Mouse (Mus musculus): ENCODE measurements around the gene Slc5a11.

Gene Slc5a11

GRCm38 (mm10) chr7:123212316-123212715 lies 2.3 kb upstream of the Slc5a11 start:
- DNase-seq (ENCODE audit: low spot score in 2 of 2) = no peak

DNA sequence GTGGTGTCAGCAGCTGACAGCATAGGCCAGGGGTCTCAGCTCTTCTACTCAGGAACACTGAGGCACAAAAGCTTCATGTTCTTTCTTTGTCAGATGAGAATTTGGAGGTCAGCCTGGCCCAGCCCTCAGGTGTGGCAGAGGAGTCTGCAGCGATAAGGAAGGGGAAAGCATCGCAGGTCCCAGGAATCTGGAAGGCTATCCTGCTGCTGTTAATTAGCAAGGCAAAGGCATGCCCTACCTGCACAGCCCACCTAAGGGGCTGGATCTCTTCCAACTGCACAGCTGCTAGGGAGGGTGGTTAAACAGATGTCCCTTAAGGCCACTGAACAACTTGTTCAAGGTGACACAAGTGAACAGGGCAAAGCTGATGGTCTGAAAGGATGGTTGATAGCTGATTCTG lies 558 bp downstream of the Slc5a11 start:
- no peak for DNase-seq (ENCODE audit: low spot score in 2 of 2)

- no peak for DNase-seq (ENCODE audit: low spot score in 2 of 2)
Measured at GRCm38 (mm10) chr7:123217448-123218354, 3.1 kb downstream of the Slc5a11 start.

DNA sequence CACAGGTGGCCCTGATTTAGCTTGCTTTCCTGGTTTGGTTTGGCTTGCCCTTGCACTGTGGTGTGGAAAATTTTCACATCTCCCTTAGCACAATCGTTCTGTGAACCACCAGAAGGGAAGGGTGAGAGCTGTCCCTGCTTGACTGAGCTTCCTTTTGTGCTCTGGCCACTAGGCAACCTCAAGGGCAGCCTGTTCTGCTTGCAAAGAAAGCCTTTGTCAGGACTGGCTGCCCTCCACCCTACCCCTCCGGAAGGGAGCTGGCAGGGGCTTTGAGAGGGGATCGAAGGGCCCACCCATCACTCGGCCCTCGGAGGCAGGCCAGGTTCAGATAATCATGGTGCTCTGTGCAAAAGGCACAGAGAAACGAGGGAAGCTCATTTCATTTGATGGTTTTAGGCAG lies 4.0 kb downstream of the Slc5a11 start:
- DNase-seq (ENCODE audit: low spot score in 2 of 2) = peak; percentile 31 to 48

DNA sequence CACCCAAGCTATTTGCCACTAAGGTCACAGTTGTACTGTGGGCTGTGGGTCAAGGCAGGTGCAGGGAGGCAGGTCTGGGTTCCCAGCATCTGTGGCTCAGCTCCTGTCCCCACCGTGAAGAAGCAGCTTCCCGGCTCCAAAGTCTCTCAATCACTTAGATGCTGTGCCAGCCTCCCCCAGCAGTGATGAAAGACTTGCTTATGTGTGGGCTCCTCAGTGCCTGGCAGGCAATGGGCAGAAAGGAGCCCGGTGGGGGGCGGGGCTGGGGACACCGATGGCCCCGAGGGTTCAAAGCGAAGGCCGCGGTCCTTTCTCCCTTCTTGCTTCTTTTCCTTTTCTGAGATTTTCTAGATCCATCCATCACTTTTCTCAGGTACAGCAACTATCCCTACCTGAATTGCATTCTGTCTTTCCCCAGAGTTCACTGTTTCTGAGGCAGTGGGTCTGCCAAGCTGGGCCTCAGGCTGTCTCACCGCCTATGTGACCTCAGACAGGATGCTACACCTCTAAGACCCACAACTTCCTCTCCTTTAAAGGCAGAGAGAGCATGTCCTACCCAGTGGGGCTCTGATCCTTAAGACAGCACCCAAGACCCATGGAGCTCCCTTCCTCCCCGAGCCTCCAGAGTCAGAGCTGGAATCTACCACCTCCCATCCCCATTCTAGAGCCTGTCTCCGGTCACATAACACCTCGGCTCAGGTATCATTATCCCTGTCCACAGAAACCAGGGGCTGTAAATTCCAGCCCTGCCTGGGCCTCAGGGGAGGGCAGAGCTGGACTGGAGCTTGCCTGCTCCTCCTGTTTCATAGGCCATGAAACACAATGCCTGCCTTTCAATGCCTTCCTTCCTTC lies 5.4 kb downstream of the Slc5a11 start:
- DNase-seq (ENCODE audit: low spot score in 2 of 2) = no peak

GRCm38 (mm10) chr7:123220633-123220942 lies 6.0 kb downstream of the Slc5a11 start:
- DNase-seq (ENCODE audit: low spot score in 2 of 2) = no peak

DNA sequence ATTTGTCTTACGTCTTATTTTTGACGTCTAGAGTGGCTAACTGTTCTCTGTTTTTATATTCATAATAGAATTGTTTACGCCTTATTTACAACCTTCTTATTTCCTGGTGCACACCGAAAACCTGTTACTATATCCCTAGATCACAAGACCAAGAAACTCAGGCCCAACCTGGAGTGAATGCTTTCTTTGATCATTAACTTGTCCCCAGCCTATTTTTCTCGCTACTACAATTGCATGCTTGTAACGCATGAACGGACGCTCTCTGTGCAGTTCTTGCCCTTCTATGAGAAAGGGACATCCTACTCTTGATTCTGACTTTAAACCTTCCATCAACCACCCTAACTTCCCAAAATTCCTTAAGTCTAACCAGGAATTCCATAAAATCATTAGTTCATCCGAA lies 9.5 kb downstream of the Slc5a11 start:
- DNase-seq (ENCODE audit: low spot score in 2 of 2) = no peak

- no peak for DNase-seq (ENCODE audit: low spot score in 2 of 2)
Measured at GRCm38 (mm10) chr7:123225159-123225558, 10.6 kb downstream of the Slc5a11 start.

DNA sequence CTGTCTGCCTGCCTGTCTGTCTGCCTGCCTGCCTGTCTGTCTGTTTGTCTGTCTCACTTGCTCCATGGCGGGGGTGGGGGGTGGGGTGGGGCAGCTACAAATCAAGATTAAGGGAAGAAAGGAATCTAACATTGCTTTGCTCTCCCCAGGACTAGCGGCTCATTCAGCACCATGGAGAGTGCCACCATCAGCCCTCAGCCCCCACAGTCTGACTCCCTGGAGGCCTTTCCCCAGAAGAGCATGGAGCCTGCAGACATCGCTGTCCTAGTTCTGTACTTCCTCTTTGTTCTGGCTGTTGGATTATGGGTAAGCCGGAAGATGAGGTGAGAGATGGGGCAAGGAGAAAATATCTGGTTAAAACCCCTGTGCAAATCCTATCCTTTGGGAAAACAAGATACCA lies 20.9 kb downstream of the Slc5a11 start:
- DNase-seq (ENCODE audit: low spot score in 2 of 2) = no peak

DNA sequence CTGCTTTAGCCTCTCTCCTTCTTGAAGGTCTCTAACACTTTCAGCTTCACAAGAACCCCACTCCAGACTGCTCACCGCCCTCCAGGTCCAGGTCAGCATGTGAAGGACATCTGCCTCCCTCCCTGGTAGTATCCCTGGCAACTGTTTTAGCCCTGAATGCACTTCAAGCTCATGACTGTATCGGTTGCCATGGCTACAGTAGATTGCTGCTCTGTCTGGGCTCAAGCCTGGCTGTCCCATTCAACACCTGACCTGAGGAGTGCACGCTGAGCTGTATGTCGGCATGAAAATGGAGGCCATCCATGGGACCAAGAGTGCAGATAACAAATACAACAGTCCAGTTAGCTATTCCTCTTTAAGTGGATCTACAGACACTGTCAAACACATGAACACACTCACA lies 24.0 kb downstream of the Slc5a11 start:
- no peak for DNase-seq (ENCODE audit: low spot score in 2 of 2)

DNA sequence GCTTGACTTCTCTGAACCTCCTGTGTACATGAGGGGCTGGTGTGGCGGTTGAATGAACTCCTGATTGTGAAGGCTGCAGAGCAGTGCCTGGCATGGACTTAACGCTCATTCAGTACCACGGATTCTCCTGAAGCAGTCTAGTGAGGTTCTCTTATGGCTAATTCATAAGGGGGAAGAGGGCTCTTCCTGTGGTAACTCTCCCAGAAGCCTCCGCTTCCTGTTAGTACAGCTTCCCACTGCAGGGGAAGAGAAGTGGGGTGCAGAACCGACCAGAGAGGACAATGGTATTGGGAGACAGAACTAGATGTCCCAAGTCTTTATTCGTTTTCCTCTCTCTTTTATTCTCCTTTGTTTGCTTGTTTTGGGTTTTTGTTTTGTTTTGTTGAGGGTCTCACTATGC lies 25.5 kb downstream of the Slc5a11 start:
- DNase-seq (ENCODE audit: low spot score in 2 of 2) = no peak

DNA sequence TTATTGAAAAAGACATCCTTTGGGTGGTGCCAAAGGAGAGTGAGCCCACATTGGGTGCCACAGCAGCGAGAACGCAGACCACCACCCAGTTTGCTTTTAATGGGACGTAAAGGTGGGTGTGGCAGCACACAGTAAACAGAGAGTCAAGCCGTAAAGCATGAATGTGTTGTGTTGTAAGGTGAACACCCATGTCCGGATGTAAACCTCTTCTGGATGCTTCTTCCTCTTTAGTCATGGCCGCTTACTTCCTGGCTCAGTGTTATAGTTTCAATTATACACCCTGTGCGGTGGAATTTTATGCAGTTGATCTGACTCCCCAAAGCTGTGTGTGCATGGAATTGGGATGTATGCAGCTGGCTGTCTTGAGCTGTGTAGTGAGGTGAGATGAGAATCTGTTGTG lies 27.7 kb downstream of the Slc5a11 start:
- no peak for DNase-seq (ENCODE audit: low spot score in 2 of 2)

DNA sequence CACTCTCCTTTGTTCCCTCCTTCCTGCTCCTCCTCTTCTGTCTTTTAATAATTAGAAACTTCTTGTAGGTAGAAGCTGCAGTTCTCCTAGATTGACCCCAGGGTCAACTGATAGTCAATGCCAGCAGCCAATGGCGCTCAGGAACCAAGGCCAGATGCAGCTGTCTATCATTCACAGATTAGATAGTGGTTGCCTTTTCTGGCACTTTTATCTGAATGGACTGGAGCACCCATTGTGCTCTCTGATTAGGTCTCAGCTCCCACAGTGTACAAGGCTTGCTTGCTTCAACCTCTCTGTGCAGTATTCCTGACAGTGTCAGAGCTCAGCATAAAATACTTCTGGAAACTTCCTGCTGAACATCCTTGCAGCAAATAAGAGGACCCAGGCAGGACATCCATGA lies 30.3 kb downstream of the Slc5a11 start:
- DNase-seq (ENCODE audit: low spot score in 2 of 2) = no peak

DNA sequence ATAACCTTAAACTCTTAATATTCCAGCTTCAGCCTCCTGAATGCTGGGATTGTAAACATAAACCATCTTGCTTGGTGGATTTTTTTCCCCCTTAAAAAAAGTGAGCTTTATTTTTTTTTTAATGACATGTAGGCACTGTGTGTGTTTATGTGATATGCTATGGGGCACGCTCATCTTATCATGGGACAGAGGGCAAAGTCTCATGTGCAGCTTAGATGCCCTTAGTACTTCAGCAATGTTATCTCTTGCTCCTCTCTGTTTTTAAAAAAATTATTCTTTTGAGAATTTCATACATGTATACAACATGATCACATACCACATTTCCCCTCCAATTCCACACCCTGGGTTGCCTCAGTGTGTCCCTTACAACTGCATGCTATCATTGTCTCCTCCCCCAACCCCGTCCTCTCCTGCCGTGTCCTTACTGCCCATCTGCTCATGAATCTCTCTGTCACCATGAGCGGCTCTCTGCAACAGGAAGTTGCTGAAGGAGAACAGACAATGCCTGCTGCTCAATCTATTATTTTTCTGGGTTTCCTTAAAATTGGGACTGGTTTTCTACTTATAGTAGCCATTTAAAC lies 32.0 kb downstream of the Slc5a11 start:
- DNase-seq (ENCODE audit: low spot score in 2 of 2) = no peak

DNA sequence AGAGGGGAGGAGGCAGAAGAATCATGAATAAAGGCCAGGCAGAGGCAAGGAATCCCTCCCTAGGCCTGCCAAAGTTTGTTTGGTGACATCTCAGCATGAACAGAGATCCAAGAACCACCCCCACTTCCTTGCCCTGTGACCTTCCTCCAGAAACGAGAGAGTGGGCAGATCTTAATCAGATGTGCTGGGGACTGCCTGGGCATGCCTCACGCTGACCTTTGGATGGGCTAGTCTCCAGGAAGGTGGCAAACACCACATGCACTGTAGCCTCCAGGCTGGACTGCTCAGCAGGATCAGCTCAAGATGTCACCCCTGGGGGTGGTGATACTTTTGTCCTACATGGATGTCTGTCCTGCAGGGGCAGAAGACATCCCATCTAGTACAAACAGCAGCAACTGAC lies 33.6 kb downstream of the Slc5a11 start:
- DNase-seq (ENCODE audit: low spot score in 2 of 2) = no peak

GRCm38 (mm10) chr7:123251343-123251742 lies 36.8 kb downstream of the Slc5a11 start:
- DNase-seq (ENCODE audit: low spot score in 2 of 2) = no peak

DNA sequence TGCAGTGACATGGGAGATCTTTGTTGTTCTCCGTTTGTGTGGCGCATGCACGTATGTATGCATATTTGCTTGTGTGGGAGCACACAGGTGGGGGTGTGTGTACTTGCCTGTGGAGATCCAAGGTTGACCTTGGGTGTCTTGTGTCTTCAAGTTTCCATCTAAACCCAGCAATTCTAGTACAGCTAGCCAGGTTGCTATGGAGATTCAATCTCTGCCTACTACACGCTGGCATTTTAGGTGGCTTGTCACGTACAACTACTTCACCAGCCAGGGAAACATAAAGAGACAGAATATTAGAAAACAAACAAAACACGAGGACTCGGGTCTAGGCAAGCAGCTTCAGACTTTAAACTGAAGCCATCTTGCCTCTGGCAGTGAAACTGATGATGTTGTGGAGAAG lies 38.8 kb downstream of the Slc5a11 start:
- no peak for DNase-seq (ENCODE audit: low spot score in 2 of 2)

GRCm38 (mm10) chr7:123254196-123254970 lies 39.8 kb downstream of the Slc5a11 start:
- DNase-seq (ENCODE audit: low spot score in 2 of 2) = no peak

DNA sequence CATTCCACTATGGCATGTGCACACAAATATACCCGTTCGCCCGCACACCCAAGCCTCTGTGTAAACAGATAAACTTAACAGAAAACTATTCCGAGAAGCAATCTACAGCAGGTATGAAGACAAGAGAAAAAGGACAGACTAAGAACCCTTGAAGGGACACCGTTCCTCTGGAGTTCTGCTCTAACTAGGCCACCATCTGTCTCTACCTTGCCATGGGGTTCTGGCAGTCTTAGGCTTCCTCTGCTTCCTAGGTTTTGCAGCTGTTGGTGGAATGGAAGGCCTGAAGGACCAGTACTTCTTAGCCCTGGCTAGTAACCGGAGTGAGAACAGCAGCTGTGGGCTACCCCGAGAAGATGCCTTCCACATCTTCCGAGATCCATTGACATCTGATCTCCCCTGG lies 43.5 kb downstream of the Slc5a11 start:
- no peak for DNase-seq (ENCODE audit: low spot score in 2 of 2)

DNA sequence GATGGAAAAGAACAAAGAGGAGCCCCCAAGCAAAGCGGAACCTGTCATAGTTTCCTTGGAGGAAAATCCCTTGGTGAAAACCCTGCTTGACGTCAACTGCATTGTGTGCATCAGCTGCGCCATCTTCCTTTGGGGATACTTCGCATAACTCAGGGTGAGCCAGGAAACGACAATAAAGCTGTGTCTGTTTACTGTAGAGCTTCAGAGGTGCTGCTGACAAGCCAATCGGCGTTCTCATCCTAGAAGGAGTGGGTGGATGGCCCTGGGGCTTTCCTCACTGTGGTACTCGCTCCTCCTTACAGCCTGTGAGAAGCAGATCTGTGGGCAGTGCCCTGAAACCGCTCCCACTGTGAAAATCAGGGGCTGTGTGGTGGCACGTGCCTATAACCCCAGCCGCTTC lies 58.5 kb downstream of the Slc5a11 start:
- DNase-seq (ENCODE audit: low spot score in 2 of 2) = no peak

GRCm38 (mm10) chr7:123276568-123276967 lies 62.0 kb downstream of the Slc5a11 start:
- no peak for DNase-seq (ENCODE audit: low spot score in 2 of 2)

DNA sequence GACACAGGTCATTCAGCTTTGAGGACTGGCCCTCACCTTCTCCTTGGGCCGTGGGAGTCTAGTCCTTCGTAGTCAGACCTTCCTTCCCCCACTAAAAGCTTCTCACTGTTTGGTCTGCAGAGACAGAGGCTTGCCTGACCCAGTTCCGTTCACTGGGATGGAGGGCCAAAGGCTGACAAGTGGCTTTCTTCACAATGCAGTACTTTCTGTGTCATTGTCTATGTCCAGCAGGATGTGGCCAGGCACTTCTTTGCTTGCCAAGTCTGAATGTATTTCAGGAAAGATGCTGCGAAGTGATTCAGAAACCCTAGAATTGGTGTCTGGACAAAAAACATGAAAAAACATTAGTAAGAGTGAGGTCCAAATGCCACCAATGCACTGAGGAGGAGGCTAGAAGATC lies 65.2 kb downstream of the Slc5a11 start:
- DNase-seq (ENCODE audit: low spot score in 2 of 2) = no peak

All from frontal cortex, postnatal 10 days (tissue).